Mouse (Mus musculus): ENCODE data around the gene Ccser1.

The Ccser1 gene

GRCm38 (mm10) chr6:61179949-61180755, at the start of gene Ccser1:
Gene Ccser1, plus strand, starts transcription at chr6:61180324.
- peak; percentile 58 for DNase-seq (ENCODE audit: low spot score)

- DNase-seq (ENCODE audit: low spot score) = no peak
Observed at GRCm38 (mm10) chr6:61136436-61136835, 43.7 kb upstream of the Ccser1 start.

GRCm38 (mm10) chr6:61143031-61143430, 37.1 kb upstream of the Ccser1 start:
- DNase-seq (ENCODE audit: low spot score) = no peak

- no peak for DNase-seq (ENCODE audit: low spot score)
Observed at GRCm38 (mm10) chr6:61152924-61153323, 27.2 kb upstream of the Ccser1 start.

GRCm38 (mm10) chr6:61154654-61155053, 25.5 kb upstream of the Ccser1 start:
- DNase-seq (ENCODE audit: low spot score) = no peak

- no peak for DNase-seq (ENCODE audit: low spot score)
Observed at GRCm38 (mm10) chr6:61155059-61155629, 25.0 kb upstream of the Ccser1 start.

- DNase-seq (ENCODE audit: low spot score) = no peak
Observed at GRCm38 (mm10) chr6:61155718-61156117, 24.4 kb upstream of the Ccser1 start.

GRCm38 (mm10) chr6:61162117-61162516, 18.0 kb upstream of the Ccser1 start:
- DNase-seq (ENCODE audit: low spot score) = no peak

GRCm38 (mm10) chr6:61166891-61167290, 13.2 kb upstream of the Ccser1 start:
- DNase-seq (ENCODE audit: low spot score) = no peak

- DNase-seq (ENCODE audit: low spot score) = no peak
Observed at GRCm38 (mm10) chr6:61176126-61176525, 4.0 kb upstream of the Ccser1 start.

GRCm38 (mm10) chr6:61177476-61177875, 2.6 kb upstream of the Ccser1 start:
- no peak for DNase-seq (ENCODE audit: low spot score)

GRCm38 (mm10) chr6:61179641-61179948, 529 bp upstream of the Ccser1 start:
- no peak for DNase-seq (ENCODE audit: low spot score)

- peak; percentile 10 for DNase-seq (ENCODE audit: low spot score)
Observed at GRCm38 (mm10) chr6:61180756-61181191, 650 bp downstream of the Ccser1 start.

GRCm38 (mm10) chr6:61189029-61189428, 8.9 kb downstream of the Ccser1 start:
- no peak for DNase-seq (ENCODE audit: low spot score)

- no peak for DNase-seq (ENCODE audit: low spot score)
Observed at GRCm38 (mm10) chr6:61191597-61192386, 11.7 kb downstream of the Ccser1 start.

- no peak for DNase-seq (ENCODE audit: low spot score)
Observed at GRCm38 (mm10) chr6:61203344-61203743, 23.2 kb downstream of the Ccser1 start.

GRCm38 (mm10) chr6:61206042-61206441, 25.9 kb downstream of the Ccser1 start:
- DNase-seq (ENCODE audit: low spot score) = no peak

- DNase-seq (ENCODE audit: low spot score) = no peak
Observed at GRCm38 (mm10) chr6:61206619-61207018, 26.5 kb downstream of the Ccser1 start.

GRCm38 (mm10) chr6:61210061-61210737, 30.1 kb downstream of the Ccser1 start:
- no peak for DNase-seq (ENCODE audit: low spot score)

- DNase-seq (ENCODE audit: low spot score) = no peak
Observed at GRCm38 (mm10) chr6:61215705-61216104, 35.6 kb downstream of the Ccser1 start.

GRCm38 (mm10) chr6:61216514-61216913, 36.4 kb downstream of the Ccser1 start:
- no peak for DNase-seq (ENCODE audit: low spot score)

GRCm38 (mm10) chr6:61217717-61218116, 37.6 kb downstream of the Ccser1 start:
- DNase-seq (ENCODE audit: low spot score) = no peak

All from urinary bladder, postnatal 14 days (tissue).